Mouse (Mus musculus) c-Kit-positive CD71-negative TER-119-negative erythroid progenitor cells, embryonic 14.5 days (primary cell): ENCODE measurements at regions not wholly inside any gene's neighbourhood (a gene's known extent, or its start where the extent isn't known, plus 50 kb on each side); places are given as distances from the start of the nearest gene placed in this dataset.

Experiments
- DNase-seq: peaks from one replicate; pipeline ENCODE4 v3.0.0-alpha.2; 2013; ENCODE audit warnings: low read depth

GRCm38 (mm10) chr1:73214305-73214946 lies 198.7 kb upstream of the Tnp1 start:
- DNase-seq, result no peak

- DNase-seq, result no peak
These were observed 191.7 kb upstream of the Tnp1 start for GRCm38 (mm10) chr1:73207421-73207820.

- no peak for DNase-seq
These were observed 190.1 kb upstream of the Tnp1 start for GRCm38 (mm10) chr1:73205788-73206187.

DNA sequence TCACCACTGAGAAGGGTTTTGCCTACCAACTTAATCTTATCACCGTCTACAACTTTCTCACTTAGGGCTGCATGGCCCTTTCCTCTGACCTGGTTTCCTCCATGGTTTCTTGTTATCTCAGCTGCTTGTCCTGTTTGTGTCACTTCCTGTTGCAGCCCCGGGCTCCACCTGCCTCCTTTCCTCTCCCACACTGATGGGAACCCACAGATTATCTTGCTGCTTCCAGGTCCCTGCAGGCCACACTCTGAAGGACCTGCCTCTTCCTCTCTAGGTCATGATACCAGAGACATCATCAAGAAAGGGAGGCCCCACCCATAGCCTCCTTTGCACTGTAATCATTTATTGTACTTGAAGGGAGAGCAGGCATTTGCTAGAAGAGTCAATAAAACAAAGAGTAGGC lies 184.4 kb upstream of the Tnp1 start:
- DNase-seq, result no peak

- no peak for DNase-seq
These were observed 175.1 kb upstream of the Tnp1 start for GRCm38 (mm10) chr1:73190832-73191231.

- no peak for DNase-seq
These were observed 173.1 kb upstream of the Tnp1 start for GRCm38 (mm10) chr1:73188796-73189195.

GRCm38 (mm10) chr1:73184477-73184876 lies 168.8 kb upstream of the Tnp1 start:
- DNase-seq, result no peak

- DNase-seq, result no peak
These were observed 163.1 kb upstream of the Tnp1 start for GRCm38 (mm10) chr1:73178810-73179209.

DNA sequence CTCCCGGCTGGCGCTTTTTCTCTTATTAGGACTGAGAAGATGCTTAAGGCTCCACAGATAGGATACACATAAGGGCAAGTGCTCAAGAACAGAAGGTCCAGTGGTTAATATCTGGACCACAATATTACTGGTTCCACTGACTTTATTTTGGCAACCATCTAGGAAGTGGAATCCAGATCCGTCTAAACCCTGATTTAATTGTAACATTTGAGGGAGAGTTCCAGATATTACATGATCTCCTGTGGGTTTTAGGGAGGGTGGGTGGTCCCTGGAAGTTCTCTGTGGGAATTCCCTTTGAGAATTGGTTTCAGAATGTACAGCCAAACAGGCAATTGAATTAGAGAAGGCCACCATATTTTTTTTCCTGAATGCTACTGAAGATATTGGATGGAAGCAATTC lies 161.4 kb upstream of the Tnp1 start:
- no peak for DNase-seq

DNA sequence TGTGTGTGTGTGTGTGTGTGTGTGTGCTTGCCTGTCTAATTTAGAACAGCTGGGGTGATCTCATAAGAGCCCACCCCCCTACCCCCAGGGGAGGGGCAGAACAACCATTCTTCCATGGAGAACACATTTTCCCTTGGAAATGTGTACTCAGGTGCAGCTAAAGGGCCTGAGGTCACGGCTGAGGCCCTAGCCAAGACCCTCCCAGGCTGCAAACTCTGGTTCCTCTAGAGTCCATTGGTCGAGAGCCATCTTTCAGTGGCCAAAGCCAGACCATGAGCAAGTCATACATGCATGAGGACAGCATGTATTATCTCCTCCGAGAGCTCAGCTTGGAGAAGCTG lies 154.9 kb upstream of the Tnp1 start:
- DNase-seq, result no peak

DNA sequence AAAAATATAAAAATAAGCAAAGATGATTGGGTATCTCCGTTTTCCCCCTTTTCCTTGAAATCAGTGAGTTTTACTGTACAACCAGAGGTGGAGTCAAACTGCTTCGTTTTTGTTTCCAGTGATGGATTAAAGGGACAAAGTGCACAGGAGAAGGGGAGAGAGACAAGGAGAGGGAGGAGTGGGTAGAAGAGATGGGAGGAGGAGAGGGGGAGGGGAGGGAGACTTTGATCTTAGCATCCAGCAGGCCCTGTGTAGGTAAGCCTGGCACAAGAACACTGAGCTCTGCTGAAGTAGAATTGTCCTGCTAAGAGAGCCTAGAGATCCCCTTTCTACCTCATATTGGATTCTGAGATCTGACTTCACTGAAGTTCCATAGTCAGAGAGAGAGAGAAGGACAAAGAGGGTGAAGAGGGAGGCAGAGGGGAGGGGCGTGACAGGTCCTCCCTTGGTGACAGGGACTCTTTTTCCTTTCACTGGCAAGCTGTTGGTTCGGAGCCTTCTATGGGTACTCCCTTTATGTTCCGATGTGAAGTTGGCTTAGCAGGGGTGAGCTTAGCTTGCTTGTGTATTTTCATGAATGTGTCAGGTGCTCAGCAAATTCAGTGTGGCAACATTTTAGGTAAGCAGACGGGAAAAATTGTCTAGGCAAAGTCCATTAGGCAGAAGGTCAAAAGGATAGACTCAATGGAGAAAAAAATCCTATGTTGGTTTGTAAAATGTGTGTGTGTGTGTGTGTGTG lies 154.4 kb upstream of the Tnp1 start:
- DNase-seq, result no peak

DNA sequence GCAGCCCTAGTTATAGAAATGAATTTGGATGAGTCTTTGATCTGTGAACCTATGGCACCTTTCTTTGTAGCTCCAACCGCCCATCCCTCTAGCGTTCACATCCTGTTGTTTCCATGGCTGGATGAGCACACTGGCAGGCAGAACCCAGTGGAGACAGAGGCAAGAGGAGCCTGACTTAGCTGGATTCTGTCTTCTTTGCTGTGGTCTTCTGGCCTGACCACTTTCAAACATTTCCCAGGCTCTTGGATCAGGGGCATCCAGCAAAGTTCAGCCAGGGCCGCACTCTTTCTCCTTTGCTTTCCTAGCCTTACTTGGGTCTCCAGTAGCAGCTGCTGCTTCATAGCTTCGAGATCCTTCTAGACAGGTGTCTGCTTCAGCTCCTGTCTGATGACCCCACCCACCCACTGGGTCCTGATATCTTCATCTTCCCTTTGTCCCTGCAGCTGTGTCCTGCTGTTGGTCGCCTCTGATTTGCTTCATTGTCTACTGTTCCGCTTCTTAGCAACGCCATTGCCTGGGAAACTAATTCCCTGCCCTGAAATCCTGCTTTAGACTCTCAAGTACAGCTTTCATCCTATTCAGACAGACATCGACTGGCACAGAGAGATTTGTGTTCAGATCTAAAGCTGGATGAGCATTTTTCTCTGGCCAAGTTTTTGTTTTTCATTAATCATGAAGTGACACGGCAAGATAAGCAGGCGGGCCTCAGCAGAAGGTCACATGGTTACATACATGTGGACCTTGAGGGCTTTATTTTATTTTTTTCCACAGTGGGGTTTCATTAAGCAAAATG lies 153.6 kb upstream of the Tnp1 start:
- DNase-seq, result no peak

- DNase-seq, result no peak
These were observed 144.5 kb upstream of the Tnp1 start for GRCm38 (mm10) chr1:73160199-73160598.

DNA sequence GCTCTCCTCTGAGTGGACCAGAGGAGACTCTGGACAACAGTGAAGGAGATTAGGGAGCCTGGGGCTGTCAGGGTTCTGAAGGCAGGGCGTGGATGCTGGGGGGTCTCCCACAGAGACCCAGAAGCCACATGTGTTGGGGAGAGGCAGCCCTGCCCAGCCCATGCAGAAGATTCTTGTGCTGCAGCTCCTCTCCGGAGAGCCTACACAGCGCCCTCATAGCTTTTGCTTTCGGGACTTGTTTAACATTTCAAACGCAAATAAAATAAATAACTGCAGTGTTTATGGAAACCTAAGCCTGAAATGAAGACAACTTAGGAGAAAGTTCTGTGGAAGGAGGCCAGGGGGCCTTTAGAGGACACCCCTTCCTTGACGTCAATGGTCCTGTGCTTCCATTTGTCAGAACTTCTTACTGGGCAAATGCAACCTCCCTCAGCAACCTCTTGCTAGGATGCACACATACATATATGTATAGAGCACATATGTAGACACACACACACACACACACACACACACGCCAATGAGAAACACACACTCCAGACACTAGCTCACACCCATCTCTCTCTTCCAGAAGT lies 143.8 kb upstream of the Tnp1 start:
- DNase-seq, result no peak

DNA sequence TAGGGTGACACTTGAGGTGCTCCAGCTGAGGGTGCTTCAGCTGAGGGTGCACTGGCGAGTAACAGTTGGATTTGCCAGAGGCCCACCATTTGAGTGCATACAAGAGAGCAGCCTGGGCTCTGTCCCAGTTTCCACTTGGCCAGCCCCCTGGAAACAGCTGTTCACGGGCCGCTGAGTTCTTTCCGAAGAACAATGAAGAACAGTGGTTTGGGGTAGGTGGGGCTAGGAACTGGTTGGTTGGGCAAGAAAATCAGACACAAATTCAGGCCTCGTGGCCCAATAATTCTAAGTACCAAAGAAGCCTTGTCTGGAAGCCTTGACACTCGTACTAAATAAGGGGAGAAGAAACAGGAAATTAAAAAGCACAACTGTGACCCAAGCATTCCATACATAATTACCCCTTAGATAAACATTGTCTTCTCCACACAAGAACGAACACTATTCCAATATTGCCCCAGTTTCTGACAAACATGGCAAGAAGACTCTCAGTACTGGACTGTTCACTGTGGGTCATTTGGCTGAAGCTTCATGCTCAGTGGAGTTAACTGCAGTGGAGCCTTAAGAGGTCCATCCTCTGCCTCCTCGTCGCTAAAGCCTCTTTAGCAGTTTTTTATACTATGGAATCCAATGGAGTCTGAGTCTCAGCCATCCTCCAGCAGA lies 137.9 kb upstream of the Tnp1 start:
- DNase-seq, result no peak

- DNase-seq, result no peak
These were observed 134.2 kb upstream of the Tnp1 start for GRCm38 (mm10) chr1:73149926-73150325.

GRCm38 (mm10) chr1:73142845-73143244 lies 127.1 kb upstream of the Tnp1 start:
- DNase-seq, result no peak

- no peak for DNase-seq
These were observed 125.0 kb upstream of the Tnp1 start for GRCm38 (mm10) chr1:73140557-73141345.

- DNase-seq, result no peak
These were observed 114.6 kb upstream of the Tnp1 start for GRCm38 (mm10) chr1:73130215-73130861.

GRCm38 (mm10) chr1:73123012-73123411 lies 107.3 kb upstream of the Tnp1 start:
- DNase-seq, result no peak

DNA sequence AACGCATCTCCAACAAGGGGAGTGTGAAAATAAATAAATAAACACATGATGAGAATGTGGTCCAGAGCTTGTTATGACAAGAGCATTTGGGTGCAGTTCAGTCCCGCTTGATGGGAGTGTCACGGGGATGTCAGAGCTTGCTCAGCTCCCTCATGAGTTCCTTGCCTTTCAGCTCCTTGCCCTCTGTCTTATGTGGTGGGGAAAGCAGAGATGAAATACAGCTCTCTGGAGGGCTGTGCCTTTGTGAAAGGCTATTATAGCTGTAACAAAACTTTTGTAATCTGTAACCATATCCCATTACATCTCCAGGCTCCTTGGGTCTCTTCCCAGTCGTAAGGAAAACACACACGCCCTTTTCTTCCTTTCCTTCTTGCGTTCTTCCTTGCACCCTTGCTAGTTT lies 103.0 kb upstream of the Tnp1 start:
- DNase-seq, result no peak
